7 mouse cellular contexts compared by ENCODE assay signal in genomic region chr9:54661605-54662377, GRCm38 (mm10). TPM values are rescaled to one million over a fixed set of nuclear protein-coding genes. Genes with fewer than 3 reads are reported as not detected.
A peak's percentile ranks its signal among the peaks of the same experiment; 100 is the strongest.
DNase-seq lines count a peak whose midpoint lies in the region; ATAC-seq and TF ChIP-seq lines count a peak whose summit lies in the region.

TSS of gene Acsbg1 (minus strand) at chr9:54661870.

- DNase-seq in urinary bladder, adult 2 months (ENCODE audit: low spot score), result no peak
- no peak for DNase-seq in urinary bladder, postnatal 10 days (ENCODE audit: low spot score)
- DNase-seq in forebrain, embryonic 11.5 days (ENCODE audit: low spot score), result peak; percentile 71
- DNase-seq in layer of hippocampus, adult 9-11 months, result peak; percentile 6
- peak; percentile 51 for DNase-seq in midbrain, postnatal 0 days (ENCODE audit: low spot score)
- no peak for DNase-seq in spleen, postnatal 10 days (ENCODE audit: low spot score in 2 of 2)
- no peak for DNase-seq in urinary bladder, adult 18-20 months (ENCODE audit: low spot score in 2 of 2)

- H3K9me3 ChIP-seq in forebrain, embryonic 11.5 days (ENCODE audit: control insufficient read depth, low read length), result no peaks in the 10 kb centered on the region
- H3K9me3 ChIP-seq in midbrain, postnatal 0 days (ENCODE audit: low read length), result no peaks in the 10 kb centered on the region

- TF ChIP-seq CTCF in midbrain, postnatal 0 days (IDR thresholded peaks at IDR 0.05), result no peak

- peak within 1 kb of the TSS; percentile 8; the same call in 1 of the 2 replicates for H3K4me2 ChIP-seq in forebrain, embryonic 11.5 days (ENCODE audit: low read depth, low read length, severe bottlenecking)
- H3K4me2 ChIP-seq in midbrain, postnatal 0 days (ENCODE audit: low read depth, low read length, poor library complexity, severe bottlenecking), result peak within 1 kb of the TSS; percentile 21

- no peaks in the 10 kb centered on the region for H3K27me3 ChIP-seq in forebrain, embryonic 11.5 days (ENCODE audit: control insufficient read depth, insufficient read depth, low read length)
- no peaks in the 10 kb centered on the region for H3K27me3 ChIP-seq in midbrain, postnatal 0 days (ENCODE audit: insufficient read depth, low read length)

- H3K27ac ChIP-seq in forebrain, embryonic 11.5 days (ENCODE audit: low read depth, low read length), result peak within 1 kb of the TSS; percentile 55; the same call in 1 of the 2 replicates
- 0 out of 2 replicates have a peak within 1 kb of the TSS, but pooled peaks have one; percentile 13 for H3K27ac ChIP-seq in midbrain, postnatal 0 days (ENCODE audit: low read depth, low read length)

- no peak within 1 kb of the TSS for H3K4me3 ChIP-seq in forebrain, embryonic 11.5 days (ENCODE audit: low read depth, low read length)
- no peak within 1 kb of the TSS for H3K4me3 ChIP-seq in midbrain, postnatal 0 days (ENCODE audit: low read depth, low read length)

- H3K36me3 ChIP-seq in forebrain, embryonic 11.5 days (ENCODE audit: control insufficient read depth, insufficient read depth, low read length), result no peaks in the 10 kb centered on the region
- no peaks in the 10 kb centered on the region for H3K36me3 ChIP-seq in midbrain, postnatal 0 days (ENCODE audit: insufficient read depth, low read length)

- H3K4me1 ChIP-seq in forebrain, embryonic 11.5 days (replicated peaks; ENCODE audit: control insufficient read depth, insufficient read depth, low read length), result 0 out of 2 replicates have a peak, but pooled peaks cover 3% of the 10 kb centered on the region
- no peaks in the 10 kb centered on the region for H3K4me1 ChIP-seq in midbrain, postnatal 0 days (ENCODE audit: insufficient read depth, low read length)

- peak; percentile 87 for ATAC-seq in forebrain, embryonic 11.5 days (replicated peaks; ENCODE audit: low FRiP score)
- ATAC-seq in midbrain, postnatal 0 days (ENCODE audit: low FRiP score), result peak; percentile 65; the same call in 1 of the 2 replicates

- no peak within 1 kb of the TSS for H3K9ac ChIP-seq in forebrain, embryonic 11.5 days (ENCODE audit: low read length)
- H3K9ac ChIP-seq in midbrain, postnatal 0 days (replicated peaks; ENCODE audit: low read length, poor library complexity, severe bottlenecking), result no peak within 1 kb of the TSS; the same call in 1 of the 2 replicates

- 6% methylated on average over 10 of the region's 10 CpGs for whole genome bisulfite sequencing in forebrain, embryonic 11.5 days
- WGBS in midbrain, postnatal 0 days, result 8% methylated on average over 10 of the region's 10 CpGs

RNA-seq across cellular contexts. Expression of gene Acsbg1, which starts in this region (rescaled TPM):
- 10.7 and 13.7 TPM in 2 replicates for polyA plus RNA-seq in urinary bladder, adult 2 months (2012; rRNA removed)
- polyA plus RNA-seq in forebrain, embryonic 11.5 days (2014; fragmentation: Nextera tagmentation; extraction: Ambion mirVana), result 18.4 and 19.2 TPM in 2 replicates
- 54.7 and 69.9 TPM in 2 replicates for total RNA-seq in midbrain, postnatal 0 days (2014; rRNA removed)
- 42.8 and 49.7 TPM in 2 replicates for polyA plus RNA-seq in midbrain, postnatal 0 days (2015; fragmentation: Nextera tagmentation; extraction: Ambion mirVana)

Comparison
In these comparisons a context has a peak if more than half of its experiments do, and no peak if none do; other contexts are left out.
1. DNase-seq: peak in forebrain, embryonic 11.5 days (single experiment), layer of hippocampus, adult 9-11 months (single experiment) and midbrain, postnatal 0 days (single experiment); none in urinary bladder, adult 2 months (single experiment), urinary bladder, postnatal 10 days (single experiment), spleen, postnatal 10 days (0 of 2) and urinary bladder, adult 18-20 months (0 of 2).